Mouse (Mus musculus) gastrocnemius, adult 2 months (tissue): ENCODE measurements at regions not wholly inside any gene's neighbourhood (a gene's known extent, or its start where the extent isn't known, plus 50 kb on each side); places are given as distances from the start of the nearest gene placed in this dataset.

Source experiments
- DNase-seq: peaks from one replicate; pipeline ENCODE4 v3.0.0; 2022
- H3K27ac ChIP-seq: fragments of 200-600 bp; 2 replicates; pipeline ENCODE4 v1.8.1; 2022; ENCODE audit warnings: mild to moderate bottlenecking
- H3K4me3 ChIP-seq: fragments of 200-600 bp; 2 replicates; pipeline ENCODE4 v1.8.1; 2022; ENCODE audit warnings: mild to moderate bottlenecking, moderate library complexity
- CTCF ChIP-seq: fragments of 200-600 bp; IDR thresholded peaks from 2 replicates; pipeline ENCODE4 v1.8.1; 2022; ENCODE audit warnings: antibody characterized with exemption, mild to moderate bottlenecking, moderate library complexity
- intact Hi-C: fragments of 180-260 bp; cut with DNase I; formaldehyde crosslinking; loops from one replicate; pipeline ENCODE4 v1.15.1; 2025

GRCm38 (mm10) chr2:56335974-56336373, 787.8 kb downstream of the Nr4a2 start:
- no peak for DNase-seq
- Histone ChIP-seq H3K4me3 (no peak overlapping the region), H3K27ac (no peak overlapping the region)
- intact Hi-C loops: no loop called here
- TF ChIP-seq CTCF: no peak

GRCm38 (mm10) chr2:56364065-56364464, 759.7 kb downstream of the Nr4a2 start:
- no peak for TF ChIP-seq CTCF
- H3K27ac ChIP-seq: no peak overlapping the region
- DNase-seq: no peak
- intact Hi-C loops: no loop called here
- no peak overlapping the region for H3K4me3 ChIP-seq
